Mouse (Mus musculus) midbrain, embryonic 11.5 days (tissue): Measurements from ENCODE around the gene Uaca. TPM values are rescaled to one million over a fixed set of nuclear protein-coding genes. Genes with fewer than 3 reads are reported as not detected.

Experiments
- ATAC-seq: fragments of 200-750 bp; cut with Nextera tagmentation; 2 replicates; pipeline ENCODE4 v1.8.0; 2017; ENCODE audit warnings: moderate TSS enrichment, moderate library complexity; ENCODE audit not compliant: low FRiP score
- DNase-seq: peaks from one replicate; pipeline ENCODE4 v3.0.0; 2015; ENCODE audit warnings: low spot score; ENCODE audit errors: missing footprints
- H3K27ac ChIP-seq: fragments of 300-500 bp; sonication (generic); 2 replicates; pipeline ENCODE4 v1.5.1; 2014; ENCODE audit warnings: low read depth, low read length
- H3K27me3 ChIP-seq: fragments of 300-500 bp; sonication (generic); 2 replicates; pipeline ENCODE4 v1.6.1; 2014; ENCODE audit warnings: mild to moderate bottlenecking, low read length, moderate library complexity, mixed read lengths; ENCODE audit not compliant: control insufficient read depth, insufficient read depth
- H3K36me3 ChIP-seq: fragments of 300-500 bp; sonication (generic); 2 replicates; pipeline ENCODE4 v1.6.1; 2014; ENCODE audit warnings: mild to moderate bottlenecking, low read length, moderate library complexity, mixed read lengths; ENCODE audit not compliant: control insufficient read depth, insufficient read depth
- H3K4me1 ChIP-seq: fragments of 300-500 bp; sonication (generic); 2 replicates; pipeline ENCODE4 v1.6.1; 2014; ENCODE audit warnings: low read length; ENCODE audit not compliant: control insufficient read depth, insufficient read depth
- H3K4me2 ChIP-seq: fragments of 300-500 bp; sonication (generic); 2 replicates; pipeline ENCODE4 v1.6.1; 2014; ENCODE audit warnings: mild to moderate bottlenecking, moderate library complexity
- H3K4me3 ChIP-seq: fragments of 300-500 bp; sonication (generic); 2 replicates; pipeline ENCODE4 v1.5.1; 2014; ENCODE audit warnings: low read depth, low read length
- H3K9ac ChIP-seq: fragments of 300-500 bp; sonication (generic); 2 replicates; pipeline ENCODE4 v1.6.1; 2014; ENCODE audit warnings: low read length
- H3K9me3 ChIP-seq: fragments of 300-500 bp; sonication (generic); 2 replicates; pipeline ENCODE4 v1.6.1; 2016; ENCODE audit warnings: low read length; ENCODE audit not compliant: control insufficient read depth
- WGBS: fragments of 180-500 bp; shearing (Covaris S2); extraction: QIAGEN DNeasy Blood & Tissue Kit; methylation state at CpG from one replicate; pipeline ENCODE4 v1.1.7; 2014; 5-methylcytosine and 5-hydroxymethylcytosine counted together
- polyA plus RNA-seq: library from polyadenylated mRNA; unstranded; fragments of >200 nt; fragmentation: Nextera tagmentation; extraction: Ambion mirVana; gene quantifications from 2 replicates; pipeline ENCODE4 v1.2.1, GENCODE M21; 2014

Gene Uaca
- polyA plus RNA-seq, 1 experiment from 2014 or later, result 27.9 TPM

- Histone ChIP-seq H3K36me3 (no peaks in the 10 kb centered on the region), H3K4me3 (no peak overlapping the region), H3K4me2 (no peak overlapping the region), H3K4me1 (no peaks in the 10 kb centered on the region), H3K27me3 (no peaks in the 10 kb centered on the region), H3K9ac (no peak overlapping the region), H3K27ac (no peak overlapping the region), H3K9me3 (no peaks in the 10 kb centered on the region)
- WGBS, result 94% methylated on average over 4 of the region's 4 CpGs
- DNase-seq (no peak), ATAC-seq (no peak)
These were observed 126.9 kb downstream of the Uaca start for GRCm38 (mm10) chr9:60921287-60921686.

- H3K36me3 ChIP-seq, result no peaks in the 10 kb centered on the region
- no peak overlapping the region for H3K9ac ChIP-seq
- no peak for DNase-seq
- no peaks in the 10 kb centered on the region for H3K4me1 ChIP-seq
- no peaks in the 10 kb centered on the region for H3K27me3 ChIP-seq
- H3K9me3 ChIP-seq, result no peaks in the 10 kb centered on the region
- 88% methylated on average over 5 of the region's 5 CpGs for WGBS
- no peak overlapping the region for H3K4me3 ChIP-seq
- no peak overlapping the region for H3K27ac ChIP-seq
- H3K4me2 ChIP-seq, result no peak overlapping the region
- ATAC-seq, result no peak
These were observed 127.5 kb downstream of the Uaca start for GRCm38 (mm10) chr9:60921831-60922230.

- ATAC-seq (no peak), DNase-seq (no peak)
- Histone ChIP-seq H3K9ac (no peak overlapping the region), H3K27ac (no peak overlapping the region), H3K4me3 (no peak overlapping the region), H3K4me1 (no peaks in the 10 kb centered on the region), H3K36me3 (no peaks in the 10 kb centered on the region), H3K27me3 (no peaks in the 10 kb centered on the region), H3K9me3 (no peaks in the 10 kb centered on the region), H3K4me2 (no peak overlapping the region)
- WGBS, result 84% methylated on average over 9 of the region's 9 CpGs
These were observed 132.0 kb downstream of the Uaca start for GRCm38 (mm10) chr9:60926301-60926700.

- Histone ChIP-seq H3K27ac (no peak overlapping the region), H3K27me3 (no peaks in the 10 kb centered on the region), H3K4me2 (no peak overlapping the region), H3K9me3 (no peaks in the 10 kb centered on the region), H3K9ac (no peak overlapping the region), H3K4me1 (no peaks in the 10 kb centered on the region), H3K4me3 (no peak overlapping the region), H3K36me3 (no peaks in the 10 kb centered on the region)
- ATAC-seq (no peak), DNase-seq (no peak)
- 84% methylated on average over 4 of the region's 4 CpGs for WGBS
These were observed 135.1 kb downstream of the Uaca start for GRCm38 (mm10) chr9:60929290-60929983.

Other genes with a start within 250 kb of the Uaca start
- 51.6 and 56.0 TPM in 2 replicates for gene Lrrc49, start 106.4 kb upstream of the Uaca start, polyA plus RNA-seq
- gene Larp6, start 81.6 kb upstream of the Uaca start, polyA plus RNA-seq, result 2.5 and 2.9 TPM in 2 replicates